Mouse (Mus musculus): ENCODE results near the gene Pdss2. TPM values are rescaled to one million over a fixed set of nuclear protein-coding genes. Genes with fewer than 3 reads are reported as not detected.

Gene Pdss2
- polyA plus RNA-seq, 1 experiment from 2014 or later, result 12.3 TPM

DNA sequence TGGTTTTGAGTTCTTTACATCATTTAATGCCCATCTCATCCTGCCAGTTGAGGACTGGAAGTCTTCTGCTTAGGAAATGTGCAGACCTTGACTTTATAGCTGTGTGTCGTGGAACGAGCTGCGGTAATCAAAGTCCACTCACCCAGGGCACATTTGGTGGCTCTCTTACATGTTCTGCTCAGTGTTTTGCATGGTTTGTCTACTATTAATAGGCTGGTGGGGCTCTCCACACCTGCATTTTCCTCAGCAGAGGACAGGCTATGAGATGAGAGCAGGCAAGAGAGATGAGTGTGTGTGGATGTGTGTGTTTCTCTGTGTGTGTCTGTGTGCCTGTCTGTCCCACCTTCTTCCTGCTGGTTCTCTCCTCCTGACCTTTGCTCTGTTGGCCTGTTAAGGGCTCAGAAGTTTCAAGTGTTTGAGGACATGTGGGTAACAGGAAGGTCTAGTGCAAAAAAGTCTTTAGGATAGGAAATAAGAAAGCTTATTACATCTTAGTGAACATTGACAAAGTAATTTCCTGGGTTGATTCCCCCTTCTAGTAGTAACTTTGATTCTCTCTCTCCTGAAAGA, 266.2 kb downstream of the Pdss2 start:
- H3K9me3 ChIP-seq (replicated peaks), result no peaks in the 10 kb centered on the region
- WGBS, result 71% methylated on average over 3 of the region's 3 CpGs

DNA sequence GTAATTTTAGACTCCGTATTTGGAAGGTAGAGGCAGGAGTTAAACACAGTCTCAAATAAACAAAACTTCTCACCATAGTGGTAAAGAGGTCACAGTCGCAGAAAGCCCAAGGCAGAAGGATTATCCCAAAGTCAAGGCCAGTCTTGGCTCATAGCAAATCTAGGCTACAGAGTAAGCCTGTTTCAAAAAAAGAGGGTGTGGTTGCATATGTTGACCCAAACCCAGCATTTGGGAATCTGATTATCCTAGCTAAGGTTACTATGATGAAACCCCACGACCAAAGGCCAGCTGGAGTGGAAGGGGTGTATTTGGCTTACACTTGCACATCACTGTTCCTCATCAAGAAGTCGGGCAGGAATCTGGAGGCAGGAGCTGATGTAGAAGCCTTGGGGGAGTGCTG, 267.0 kb downstream of the Pdss2 start:
- no peak overlapping the region for H3K9ac ChIP-seq
- H3K36me3 ChIP-seq, result no peaks in the 10 kb centered on the region
- H3K4me2 ChIP-seq, result no peak overlapping the region
- WGBS, result 81% methylated on average over 4 of the region's 4 CpGs
- no peak overlapping the region for H3K4me3 ChIP-seq
- no peaks in the 10 kb centered on the region for H3K27me3 ChIP-seq (replicated peaks)
- H3K9me3 ChIP-seq (replicated peaks), result no peaks in the 10 kb centered on the region
- no peak for ATAC-seq (ENCODE audit: insufficient number of reproducible peaks, low FRiP score)
- no peak overlapping the region for H3K27ac ChIP-seq (ENCODE audit: poor library complexity, severe bottlenecking)
- peaks cover 47% of the 10 kb centered on the region for H3K4me1 ChIP-seq (replicated peaks)

More for the DNA sequence above, 266.2 kb downstream of the Pdss2 start:
- Histone ChIP-seq H3K27me3 (replicated peaks) (no peaks in the 10 kb centered on the region), H3K4me3 (no peak overlapping the region), H3K9ac (no peak overlapping the region), H3K4me1 (replicated peaks) (peaks cover 54% of the 10 kb centered on the region), H3K27ac (ENCODE audit: poor library complexity, severe bottlenecking) (no peak overlapping the region), H3K4me2 (no peak overlapping the region), H3K36me3 (no peaks in the 10 kb centered on the region)
- no peak for ATAC-seq (ENCODE audit: insufficient number of reproducible peaks, low FRiP score)

DNA sequence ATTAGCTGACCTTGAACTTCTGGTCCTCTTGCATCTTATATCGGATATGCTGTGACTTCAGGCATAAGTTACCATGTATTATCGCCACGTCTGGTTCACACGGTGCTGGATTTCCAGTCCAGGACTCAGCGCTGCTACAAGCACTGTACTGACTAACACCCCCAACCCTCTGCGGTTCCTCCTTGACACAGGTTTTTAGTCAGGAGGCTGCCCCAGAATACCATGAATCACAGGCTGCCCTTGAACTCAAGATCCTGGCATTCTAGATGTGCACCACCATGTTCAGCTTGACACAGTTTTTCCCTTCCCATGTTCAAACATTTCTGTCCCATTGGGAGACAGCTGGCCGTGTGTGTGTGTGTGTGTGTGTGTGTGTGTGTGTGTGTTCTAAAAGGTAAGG, 267.9 kb downstream of the Pdss2 start:
- H3K9ac ChIP-seq, result no peak overlapping the region
- no peak for ATAC-seq (ENCODE audit: insufficient number of reproducible peaks, low FRiP score)
- H3K4me2 ChIP-seq, result peak overlapping the region; percentile 35; the same call in 1 of the 2 replicates
- H3K4me3 ChIP-seq, result no peak overlapping the region
- H3K9me3 ChIP-seq (replicated peaks), result no peaks in the 10 kb centered on the region
- 77% methylated on average over 7 of the region's 7 CpGs for WGBS
- H3K27ac ChIP-seq (ENCODE audit: poor library complexity, severe bottlenecking), result peak overlapping the region; percentile 62
- no peaks in the 10 kb centered on the region for H3K27me3 ChIP-seq (replicated peaks)
- H3K36me3 ChIP-seq, result peaks cover 1% of the 10 kb centered on the region; the same call in 1 of the 2 replicates
- H3K4me1 ChIP-seq (replicated peaks), result peaks cover 41% of the 10 kb centered on the region

DNA sequence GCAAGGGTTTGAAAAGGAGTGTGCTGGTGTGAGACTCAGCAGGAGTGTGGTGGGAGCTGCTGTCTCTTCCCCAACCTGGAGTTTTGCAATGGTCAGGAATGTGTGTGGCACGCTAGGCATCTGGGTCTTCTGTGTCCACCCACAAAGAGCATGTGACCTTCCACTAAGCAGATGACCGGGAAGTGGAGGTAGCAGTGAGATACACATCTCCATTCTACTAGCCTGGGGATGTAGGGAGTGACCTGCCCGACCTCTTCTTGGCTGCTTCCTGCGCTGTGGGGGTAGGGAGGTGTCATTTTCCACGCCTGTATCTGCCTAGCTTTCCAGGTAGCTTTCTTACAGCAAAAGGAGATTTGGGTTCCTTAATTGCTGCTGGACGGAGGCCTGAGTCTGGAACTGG, 268.3 kb downstream of the Pdss2 start:
- 22% methylated on average over 6 of the region's 6 CpGs for WGBS
- peaks cover 37% of the 10 kb centered on the region for H3K4me1 ChIP-seq (replicated peaks)
- peaks cover 5% of the 10 kb centered on the region for H3K36me3 ChIP-seq
- H3K9ac ChIP-seq, result no peak overlapping the region
- H3K27me3 ChIP-seq (replicated peaks), result no peaks in the 10 kb centered on the region
- no peaks in the 10 kb centered on the region for H3K9me3 ChIP-seq (replicated peaks)
- H3K4me3 ChIP-seq, result no peak overlapping the region
- H3K4me2 ChIP-seq, result peak overlapping the region; percentile 35
- peak; percentile 69 for ATAC-seq (ENCODE audit: insufficient number of reproducible peaks, low FRiP score)
- H3K27ac ChIP-seq (ENCODE audit: poor library complexity, severe bottlenecking), result peak overlapping the region; percentile 62

DNA sequence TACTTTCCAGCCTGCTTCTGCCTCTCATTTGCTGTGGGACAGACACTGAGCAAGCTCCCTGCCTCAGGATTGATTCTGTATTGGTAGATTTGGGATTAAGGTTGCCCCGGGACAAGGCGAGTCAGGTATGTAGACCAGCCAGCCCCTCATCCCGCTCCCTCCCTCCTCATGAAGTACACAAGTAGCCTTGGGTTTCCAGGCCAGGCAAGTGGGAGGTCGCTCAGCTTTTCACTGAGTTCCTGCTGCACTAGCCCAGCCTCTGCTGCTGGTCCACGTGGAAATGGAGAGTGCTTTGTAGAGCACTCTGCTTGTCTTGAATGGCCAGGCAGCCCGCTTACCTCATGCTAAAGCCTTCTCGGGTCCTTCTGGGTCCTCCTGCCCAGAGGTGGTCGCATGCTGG, 268.7 kb downstream of the Pdss2 start:
- Histone ChIP-seq H3K4me3 (no peak overlapping the region), H3K9ac (no peak overlapping the region), H3K27me3 (replicated peaks) (no peaks in the 10 kb centered on the region), H3K4me1 (replicated peaks) (peaks cover 37% of the 10 kb centered on the region), H3K27ac (ENCODE audit: poor library complexity, severe bottlenecking) (peak overlapping the region; percentile 62), H3K4me2 (peak overlapping the region; percentile 35; the same call in 1 of the 2 replicates), H3K9me3 (replicated peaks) (no peaks in the 10 kb centered on the region), H3K36me3 (peaks cover 10% of the 10 kb centered on the region)
- WGBS, result 61% methylated on average over 8 of the region's 8 CpGs
- ATAC-seq (ENCODE audit: insufficient number of reproducible peaks, low FRiP score), result no peak

DNA sequence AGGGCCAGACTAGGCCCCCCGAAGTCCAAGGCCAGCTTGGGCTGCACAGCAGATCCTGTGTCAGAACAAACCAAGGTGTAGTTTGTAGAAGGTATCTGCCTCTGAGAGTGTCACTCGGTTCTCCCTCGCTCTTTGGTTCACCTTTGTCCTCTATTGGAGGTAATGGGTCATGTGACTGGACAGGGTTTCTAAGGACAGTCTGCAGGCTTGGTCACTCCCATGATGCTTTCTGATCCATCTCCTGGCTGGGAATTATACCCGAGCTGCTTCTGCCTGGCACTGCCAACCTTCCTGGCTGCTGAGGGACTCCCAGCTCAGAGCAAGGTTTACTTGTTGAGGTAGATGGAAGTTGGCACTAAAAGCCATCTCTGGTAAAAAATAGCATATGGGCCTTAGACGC, 269.6 kb downstream of the Pdss2 start:
- Histone ChIP-seq H3K36me3 (peaks cover 18% of the 10 kb centered on the region), H3K9me3 (replicated peaks) (no peaks in the 10 kb centered on the region), H3K4me2 (no peak overlapping the region), H3K9ac (no peak overlapping the region), H3K27me3 (replicated peaks) (no peaks in the 10 kb centered on the region), H3K27ac (ENCODE audit: poor library complexity, severe bottlenecking) (no peak overlapping the region), H3K4me1 (replicated peaks) (peaks cover 37% of the 10 kb centered on the region), H3K4me3 (no peak overlapping the region)
- 79% methylated on average over 5 of the region's 5 CpGs for WGBS
- ATAC-seq (ENCODE audit: insufficient number of reproducible peaks, low FRiP score), result no peak

DNA sequence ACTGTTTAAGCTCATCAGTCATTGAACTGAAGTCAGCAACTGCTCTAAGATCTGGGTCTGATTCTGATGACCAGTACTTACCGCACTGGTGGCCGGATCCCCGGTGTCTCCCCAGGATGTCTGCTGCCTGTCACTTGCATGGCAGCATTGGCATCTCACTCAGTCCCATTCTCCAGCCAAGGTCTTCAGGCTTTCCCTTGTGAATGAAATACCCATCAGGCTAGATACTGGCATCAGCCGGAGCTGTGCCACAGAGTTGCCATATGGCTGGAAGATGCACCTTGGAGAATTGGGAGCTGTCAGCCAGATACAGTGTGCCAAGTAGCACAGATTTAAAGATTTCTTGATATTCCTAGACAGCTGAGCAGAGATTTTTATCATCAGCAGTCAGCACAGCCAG, 281.3 kb downstream of the Pdss2 start:
- ATAC-seq (ENCODE audit: insufficient number of reproducible peaks, low FRiP score), result no peak
- no peaks in the 10 kb centered on the region for H3K27me3 ChIP-seq (replicated peaks)
- H3K36me3 ChIP-seq, result peaks cover 62% of the 10 kb centered on the region
- H3K9me3 ChIP-seq (replicated peaks), result no peaks in the 10 kb centered on the region
- H3K27ac ChIP-seq (ENCODE audit: poor library complexity, severe bottlenecking), result no peak overlapping the region
- no peak overlapping the region for H3K4me3 ChIP-seq
- 93% methylated on average over 4 of the region's 4 CpGs for WGBS
- no peaks in the 10 kb centered on the region for H3K4me1 ChIP-seq (replicated peaks)
- no peak overlapping the region for H3K4me2 ChIP-seq
- no peak overlapping the region for H3K9ac ChIP-seq

DNA sequence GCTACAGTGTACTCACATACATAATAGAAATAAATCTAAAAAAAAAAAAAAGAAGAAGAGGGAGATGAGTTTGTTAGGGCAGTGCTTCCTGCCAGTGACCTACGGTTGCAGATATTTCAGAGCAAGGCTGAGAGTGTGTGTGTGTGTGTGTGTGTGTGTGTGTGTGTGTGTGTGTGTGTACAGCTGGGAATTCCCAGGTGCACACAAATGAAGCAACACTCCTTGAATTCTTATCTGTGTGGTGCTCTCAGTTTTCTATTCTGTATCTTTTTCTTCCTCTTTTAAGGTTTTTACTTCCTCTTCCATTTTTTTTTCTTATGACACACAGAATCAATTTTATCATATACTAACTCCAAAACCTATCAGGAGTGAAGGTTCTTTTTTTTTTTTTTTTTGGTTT, 283.0 kb downstream of the Pdss2 start:
- H3K9me3 ChIP-seq (replicated peaks), result no peaks in the 10 kb centered on the region
- no peaks in the 10 kb centered on the region for H3K27me3 ChIP-seq (replicated peaks)
- no peak overlapping the region for H3K4me3 ChIP-seq
- H3K4me2 ChIP-seq, result no peak overlapping the region
- 78% methylated on average over 1 of the region's 1 CpGs for WGBS
- H3K27ac ChIP-seq (ENCODE audit: poor library complexity, severe bottlenecking), result no peak overlapping the region
- ATAC-seq (ENCODE audit: insufficient number of reproducible peaks, low FRiP score), result no peak
- H3K9ac ChIP-seq, result no peak overlapping the region
- no peaks in the 10 kb centered on the region for H3K4me1 ChIP-seq (replicated peaks)
- peaks cover 51% of the 10 kb centered on the region for H3K36me3 ChIP-seq

DNA sequence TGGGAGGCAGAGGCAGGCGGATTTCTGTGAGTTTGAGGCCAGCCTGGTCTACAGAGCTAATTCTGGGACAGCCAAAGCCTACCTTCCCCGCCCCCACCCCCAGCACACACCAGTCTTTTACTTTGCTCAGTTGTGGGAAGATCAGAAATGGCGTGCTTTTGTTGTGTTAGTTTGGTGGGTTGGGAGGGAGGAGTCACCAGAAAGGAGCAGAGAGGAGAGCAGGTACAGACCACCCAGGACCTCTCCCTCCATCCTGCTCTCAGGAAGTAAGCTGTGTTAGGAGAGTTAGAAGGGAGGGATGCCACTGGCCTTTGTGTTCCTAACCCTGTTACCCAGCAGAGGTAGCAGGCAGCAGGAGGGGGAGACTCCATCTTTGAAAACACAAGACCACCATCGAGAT, 285.8 kb downstream of the Pdss2 start:
- no peak overlapping the region for H3K4me2 ChIP-seq
- no peak overlapping the region for H3K27ac ChIP-seq (ENCODE audit: poor library complexity, severe bottlenecking)
- peaks cover 55% of the 10 kb centered on the region for H3K36me3 ChIP-seq
- 60% methylated on average over 4 of the region's 4 CpGs for WGBS
- ATAC-seq (ENCODE audit: insufficient number of reproducible peaks, low FRiP score), result no peak
- no peaks in the 10 kb centered on the region for H3K27me3 ChIP-seq (replicated peaks)
- H3K9me3 ChIP-seq (replicated peaks), result no peaks in the 10 kb centered on the region
- no peaks in the 10 kb centered on the region for H3K4me1 ChIP-seq (replicated peaks)
- H3K9ac ChIP-seq, result no peak overlapping the region
- H3K4me3 ChIP-seq, result no peak overlapping the region

DNA sequence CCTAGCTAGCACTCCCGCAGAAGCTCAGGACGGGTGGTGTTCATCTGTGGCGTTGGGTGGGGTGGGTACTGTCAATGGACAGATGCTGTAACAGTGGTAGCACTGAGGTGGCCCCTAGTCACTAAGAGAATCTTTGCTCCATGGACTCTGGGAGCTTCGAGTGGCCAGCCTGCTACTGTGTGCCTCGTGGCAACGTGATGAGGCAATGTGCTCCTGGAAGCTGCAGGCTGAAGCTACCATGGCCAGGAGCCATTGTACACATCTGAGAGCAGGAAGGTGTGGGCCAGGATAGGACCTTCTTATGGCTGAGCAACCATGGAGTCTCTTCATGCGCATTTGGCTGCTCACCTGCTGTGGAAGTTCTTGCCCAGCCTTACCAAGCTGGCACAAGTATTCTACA, 287.9 kb downstream of the Pdss2 start:
- H3K27ac ChIP-seq (ENCODE audit: poor library complexity, severe bottlenecking), result no peak overlapping the region
- H3K27me3 ChIP-seq (replicated peaks), result no peaks in the 10 kb centered on the region
- no peak overlapping the region for H3K9ac ChIP-seq
- no peak overlapping the region for H3K4me2 ChIP-seq
- no peak for ATAC-seq (ENCODE audit: insufficient number of reproducible peaks, low FRiP score)
- H3K9me3 ChIP-seq (replicated peaks), result no peaks in the 10 kb centered on the region
- no peaks in the 10 kb centered on the region for H3K4me1 ChIP-seq (replicated peaks)
- 88% methylated on average over 7 of the region's 7 CpGs for WGBS
- H3K4me3 ChIP-seq, result no peak overlapping the region
- H3K36me3 ChIP-seq, result peaks cover 59% of the 10 kb centered on the region

DNA sequence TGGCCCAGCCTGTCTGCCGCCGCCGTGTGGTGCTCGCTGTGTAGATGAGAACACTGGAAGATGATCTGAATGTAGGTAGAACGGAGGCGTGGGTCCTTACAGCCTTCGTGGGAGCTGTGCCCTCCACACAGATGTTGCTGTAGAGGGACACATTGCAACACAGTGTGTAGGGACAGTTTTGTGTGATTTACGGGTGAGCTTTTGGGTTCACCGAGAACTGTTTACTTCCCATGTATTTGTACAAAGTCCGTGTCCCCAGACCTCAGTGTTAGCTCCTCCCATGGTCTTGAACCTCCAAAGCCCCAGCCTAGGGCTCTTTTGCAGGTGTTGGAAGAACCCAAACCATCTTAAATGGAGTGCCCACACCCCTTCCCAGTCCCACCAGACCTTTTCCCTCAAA, 291.7 kb downstream of the Pdss2 start:
- Histone ChIP-seq H3K36me3 (peaks cover 49% of the 10 kb centered on the region), H3K27ac (ENCODE audit: poor library complexity, severe bottlenecking) (no peak overlapping the region), H3K9ac (no peak overlapping the region), H3K27me3 (replicated peaks) (no peaks in the 10 kb centered on the region), H3K4me3 (no peak overlapping the region), H3K4me2 (no peak overlapping the region), H3K4me1 (replicated peaks) (peaks cover 4% of the 10 kb centered on the region; the same call in 1 of the 2 replicates), H3K9me3 (replicated peaks) (no peaks in the 10 kb centered on the region)
- ATAC-seq (ENCODE audit: insufficient number of reproducible peaks, low FRiP score), result no peak
- WGBS, result 91% methylated on average over 10 of the region's 10 CpGs

Data from heart, embryonic 12.5 days (tissue).